Mouse (Mus musculus) ovary, postnatal 10 days (tissue): ENCODE results near the gene Vmp1.

ENCODE experiments used
- DNase-seq: peaks from one replicate; pipeline ENCODE4 v3.0.0; 2022; ENCODE audit warnings: low spot score

Vmp1 gene

DNA sequence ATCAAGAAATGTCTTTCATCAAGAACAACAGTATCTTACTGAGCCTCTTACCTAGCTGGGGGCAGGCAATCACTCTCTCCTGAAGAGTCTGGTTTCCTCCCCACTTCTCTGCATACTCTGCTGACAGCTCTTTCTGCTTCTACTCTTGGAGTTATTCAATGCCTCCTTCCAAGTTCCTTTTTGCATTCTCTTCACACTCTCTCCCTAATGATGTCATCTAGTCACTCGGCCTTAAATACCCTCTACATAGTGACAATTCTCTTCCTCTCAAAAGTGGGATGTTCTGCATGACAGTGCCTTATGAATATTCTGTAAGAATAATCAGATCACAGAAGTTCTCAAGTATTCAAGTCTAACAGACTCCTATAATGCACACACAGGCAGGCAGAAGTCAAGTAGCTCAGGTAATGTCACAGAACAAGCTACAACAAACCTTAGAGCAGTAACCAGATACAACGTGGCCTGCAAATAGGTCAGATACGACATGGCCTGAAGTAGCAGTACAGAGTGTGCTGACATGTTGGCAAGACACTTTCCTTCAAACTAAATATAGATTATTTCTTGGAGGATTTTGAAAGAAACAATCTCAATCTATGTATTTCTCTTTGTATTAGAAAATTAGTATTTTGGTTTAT is 12.5 kb downstream of the Vmp1 start:
- no peak for DNase-seq

- no peak for DNase-seq
These were observed 15.5 kb downstream of the Vmp1 start for GRCm38 (mm10) chr11:86668169-86668568.

- no peak for DNase-seq
These were observed 16.1 kb downstream of the Vmp1 start for GRCm38 (mm10) chr11:86667553-86667952.

- DNase-seq = no peak
These were observed 19.2 kb downstream of the Vmp1 start for GRCm38 (mm10) chr11:86664406-86664805.

DNA sequence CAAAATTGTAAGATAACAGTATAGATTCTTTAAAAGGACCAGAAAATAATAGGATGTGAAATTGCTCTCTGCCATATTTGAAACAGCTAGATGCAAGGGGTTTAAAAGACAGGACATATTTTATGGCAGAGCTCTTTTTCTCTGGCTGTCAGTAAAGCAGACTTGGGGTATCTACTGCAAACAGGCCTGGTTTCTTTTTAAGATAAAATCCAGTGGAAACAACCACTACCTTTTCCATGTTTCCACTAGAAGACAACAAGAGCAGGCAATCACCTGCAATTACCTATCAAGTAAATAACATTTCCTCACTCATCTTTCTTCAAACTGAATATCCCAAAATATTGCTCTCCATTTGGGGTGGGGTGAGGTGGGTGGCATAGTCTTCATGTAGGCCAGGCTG is 19.7 kb downstream of the Vmp1 start:
- no peak for DNase-seq

DNA sequence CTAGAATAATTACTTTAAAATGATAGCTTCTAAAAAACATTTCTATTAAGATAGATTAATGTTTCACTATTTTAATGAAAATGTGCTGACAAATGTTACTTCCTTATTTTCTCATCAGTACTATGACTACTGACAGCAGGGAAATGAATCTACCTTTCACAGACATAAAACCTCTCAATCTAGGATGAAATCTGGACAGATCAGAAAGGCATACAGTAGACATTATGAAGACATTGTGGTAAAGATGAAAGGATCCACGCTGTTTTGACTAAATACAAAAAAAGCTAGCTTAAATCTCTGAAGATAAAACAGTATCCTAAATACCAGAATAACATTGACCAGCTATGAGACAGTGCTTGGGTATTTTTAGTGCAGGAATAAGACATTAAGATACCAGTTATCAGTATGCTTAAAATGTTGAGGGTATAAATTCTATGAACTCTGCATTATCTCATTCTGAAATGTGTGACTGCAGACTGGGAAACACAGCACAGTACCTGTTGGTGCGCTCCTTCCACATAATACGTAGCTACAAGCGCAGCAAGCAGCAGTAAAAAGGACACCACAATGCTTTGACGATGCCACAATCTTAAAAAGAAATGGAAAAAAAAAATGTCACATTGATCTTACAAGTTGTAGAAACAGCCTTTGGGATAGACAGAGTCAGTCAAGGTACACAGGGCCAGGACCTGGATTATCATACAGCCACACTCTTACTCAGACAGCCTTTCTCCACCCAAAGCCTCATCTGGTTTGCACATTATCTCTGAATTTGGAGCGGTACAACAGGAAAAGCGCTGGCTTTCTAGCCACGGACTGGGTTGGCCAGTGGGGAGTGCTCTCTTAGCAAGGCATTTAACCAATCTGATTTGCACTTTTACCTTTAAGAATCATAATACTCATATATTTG is 20.4 kb downstream of the Vmp1 start:
- DNase-seq = no peak

- no peak for DNase-seq
These were observed 25.8 kb downstream of the Vmp1 start for GRCm38 (mm10) chr11:86657863-86658262.

DNA sequence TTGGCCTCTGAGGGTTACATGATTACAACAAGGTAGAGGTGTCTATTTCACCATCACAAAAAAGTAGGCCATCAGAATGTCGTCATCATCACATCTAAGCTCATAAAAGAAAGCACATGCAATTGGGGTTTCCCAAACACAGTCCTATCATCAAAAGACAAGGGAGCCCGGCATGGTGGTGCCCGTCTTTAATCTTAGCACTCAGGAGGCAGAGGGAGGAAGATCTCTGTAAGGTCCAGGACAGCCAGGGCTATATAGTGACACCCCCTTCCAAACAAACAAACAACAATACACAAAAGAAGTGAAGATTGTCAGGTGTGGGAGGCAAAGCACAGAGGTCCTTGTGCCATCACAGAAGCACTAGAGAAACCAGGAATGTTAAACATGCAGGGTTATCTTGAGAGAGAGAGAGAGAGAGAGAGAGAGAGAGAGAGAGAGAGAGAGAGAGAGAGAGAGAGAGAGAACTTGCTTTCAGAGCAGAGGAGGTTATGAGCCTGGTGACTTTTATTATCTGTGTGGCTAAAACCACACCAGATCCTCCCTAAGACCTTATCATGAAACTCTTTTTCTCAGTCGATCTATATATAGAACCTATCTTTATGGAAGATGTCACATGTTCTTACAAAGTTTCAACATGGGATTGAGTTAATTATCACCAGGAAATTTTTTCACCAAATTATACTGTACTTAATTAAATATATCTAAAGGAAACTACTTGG is 26.6 kb downstream of the Vmp1 start:
- no peak for DNase-seq

- no peak for DNase-seq
These were observed 28.0 kb downstream of the Vmp1 start for GRCm38 (mm10) chr11:86655671-86656070.

DNA sequence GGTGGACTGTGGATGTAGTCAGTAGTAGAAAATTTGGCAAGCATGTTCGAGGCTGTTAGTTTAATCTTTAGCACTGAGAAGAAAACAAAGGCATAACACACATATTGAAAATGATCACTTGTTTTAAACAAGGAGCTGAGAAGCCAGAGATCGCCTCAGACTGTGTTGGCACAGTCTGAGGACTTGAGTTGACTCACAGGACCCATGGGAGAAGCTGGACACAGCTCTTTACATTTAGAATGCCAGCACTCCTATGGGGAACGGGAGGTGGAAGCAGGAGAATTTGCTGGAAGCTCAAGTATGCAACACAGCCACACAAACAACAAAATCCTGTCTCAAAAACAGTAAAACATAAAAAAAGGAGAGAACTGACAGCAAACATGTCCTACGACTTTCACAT is 29.5 kb downstream of the Vmp1 start:
- DNase-seq = no peak

DNA sequence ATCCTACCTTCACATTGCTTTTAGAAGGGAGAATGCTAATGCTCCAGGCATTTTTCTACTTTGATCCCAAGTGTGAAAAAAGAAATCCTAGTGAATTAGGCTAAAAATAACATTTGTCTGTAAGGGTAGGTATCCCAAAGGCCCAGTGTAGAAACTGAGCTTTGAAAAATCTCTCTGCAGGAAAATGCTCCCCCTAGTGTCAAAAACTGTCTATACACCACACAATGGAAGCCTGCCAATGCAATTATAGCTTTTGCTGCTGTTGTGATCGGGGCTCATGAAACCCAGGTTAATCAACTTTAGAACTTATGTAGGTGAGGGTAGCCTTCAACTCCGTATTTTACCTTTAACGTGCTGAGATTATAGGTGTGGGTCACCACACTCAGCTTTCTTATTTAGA is 30.2 kb downstream of the Vmp1 start:
- DNase-seq = peak; percentile 35

- no peak for DNase-seq
These were observed 31.1 kb downstream of the Vmp1 start for GRCm38 (mm10) chr11:86652578-86652979.

- DNase-seq = no peak
These were observed 33.0 kb downstream of the Vmp1 start for GRCm38 (mm10) chr11:86650676-86651075.

DNA sequence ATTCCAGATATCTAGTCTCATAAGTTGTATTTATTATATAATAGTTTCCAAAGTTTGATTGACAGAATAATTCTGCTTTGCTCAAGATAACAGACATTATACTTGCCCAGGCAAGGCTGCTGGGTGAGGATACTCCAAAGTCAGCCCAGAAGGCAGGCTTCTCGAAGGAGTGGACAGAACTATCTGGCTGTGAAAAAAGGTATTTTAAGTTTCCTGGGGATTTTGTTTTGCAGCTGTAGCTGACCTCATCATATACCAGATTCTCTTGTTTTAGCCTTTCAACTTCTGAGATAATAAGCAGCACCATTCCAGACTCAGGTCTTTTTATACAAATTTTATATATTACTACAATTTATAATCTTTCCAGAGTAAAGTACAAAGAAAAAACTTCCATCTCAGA is 34.1 kb downstream of the Vmp1 start:
- no peak for DNase-seq

- DNase-seq = no peak
These were observed 35.8 kb downstream of the Vmp1 start for GRCm38 (mm10) chr11:86647706-86648447.

GRCm38 (mm10) chr11:86646885-86647459 is 36.7 kb downstream of the Vmp1 start:
- DNase-seq = no peak

DNA sequence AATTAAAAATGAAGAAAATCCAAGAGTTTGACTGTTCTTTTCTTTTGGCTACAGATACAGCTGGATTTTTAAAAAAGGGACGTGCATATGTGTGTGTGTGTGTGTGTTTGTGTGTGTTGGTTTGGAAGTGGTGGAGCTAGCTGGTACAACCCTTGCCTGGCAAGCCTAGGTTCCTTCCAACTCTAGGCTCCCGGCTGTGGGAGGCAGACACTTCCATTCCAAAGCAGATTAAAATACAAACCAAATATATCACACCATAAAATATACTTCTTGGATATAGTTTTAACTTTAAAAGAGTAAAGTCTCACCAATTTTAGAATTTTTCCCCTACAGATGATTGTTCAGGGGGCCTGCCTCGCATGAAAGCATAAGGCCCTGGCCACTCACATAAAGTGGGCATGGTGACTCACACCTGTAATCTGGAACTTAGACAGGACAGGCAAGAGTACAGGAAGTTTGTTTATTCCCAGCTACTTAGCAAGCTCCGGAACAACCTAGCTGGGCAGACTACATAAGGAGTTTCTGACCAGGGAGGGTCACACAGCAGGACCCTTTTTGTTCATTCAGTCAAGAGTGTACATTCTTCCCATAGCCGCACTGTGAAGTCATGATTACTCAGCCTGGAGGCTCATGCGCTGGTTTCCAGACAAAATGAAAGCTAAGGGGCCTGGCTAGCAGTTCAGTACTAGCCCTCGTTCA is 37.4 kb downstream of the Vmp1 start:
- no peak for DNase-seq

DNA sequence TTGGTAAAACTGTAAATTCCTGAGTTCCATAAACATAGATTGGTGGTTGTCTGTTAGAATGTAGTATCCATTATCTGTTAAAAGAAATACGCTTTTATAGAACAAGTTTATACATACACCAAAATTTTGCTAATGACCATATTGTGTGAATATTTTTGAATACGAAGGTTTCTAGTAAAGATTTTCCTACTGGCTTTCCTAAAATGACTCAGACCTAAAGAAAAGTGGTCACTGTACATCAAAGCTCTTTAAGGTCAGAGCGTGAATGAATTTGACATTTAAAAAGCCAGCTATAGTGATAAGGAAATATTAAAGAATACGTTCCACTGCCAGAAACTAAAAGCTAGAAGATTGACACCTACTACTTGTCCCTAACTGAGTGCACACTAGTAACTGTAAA is 39.1 kb downstream of the Vmp1 start:
- no peak for DNase-seq

GRCm38 (mm10) chr11:86641714-86642113 is 41.9 kb downstream of the Vmp1 start:
- no peak for DNase-seq

DNA sequence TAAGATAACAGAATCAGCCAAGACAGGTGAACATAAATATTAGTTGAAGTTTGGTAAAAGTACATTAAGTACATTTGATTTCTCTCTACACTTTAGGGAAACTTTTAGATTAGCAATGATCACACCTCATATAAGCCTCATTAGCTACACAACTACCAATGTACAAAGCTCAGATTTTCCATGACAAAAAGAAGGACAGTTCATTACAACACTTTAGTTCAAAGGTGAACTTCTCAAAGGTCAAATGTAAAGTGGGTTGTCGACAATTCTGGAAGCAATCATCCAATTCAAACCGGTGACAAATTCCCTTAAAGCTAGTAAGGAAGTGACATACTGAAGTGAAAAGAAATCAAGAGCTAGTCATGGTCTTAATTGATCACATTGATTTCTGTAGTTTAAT is 45.9 kb downstream of the Vmp1 start:
- no peak for DNase-seq

- DNase-seq = no peak
These were observed 49.2 kb downstream of the Vmp1 start for GRCm38 (mm10) chr11:86634396-86634795.
